In genomic region chr8:93360113-93360512, GRCm38 (mm10) we compare ENCODE assay signal across 17 mouse cellular contexts. TPM values are rescaled to one million over a fixed set of nuclear protein-coding genes. Genes with fewer than 3 reads are reported as not detected.
DNase-seq lines count a peak whose midpoint lies in the region; ATAC-seq lines count a peak whose summit lies in the region.
"Had no signal": no experiment of that assay in that cellular context is flagged by ENCODE, and none has a peak within 500 bp of the region (broad histone marks: within the 10 kb centered on the region; RNA-seq: fewer than 3 reads in every experiment).

No protein-coding gene starts in this region.

- no peaks in the 10 kb centered on the region for H3K27me3 ChIP-seq in hindbrain, embryonic 11.5 days (ENCODE audit: control insufficient read depth, insufficient read depth, low read length)
- no peaks in the 10 kb centered on the region for H3K27me3 ChIP-seq in hindbrain, embryonic 16.5 days (replicated peaks; ENCODE audit: control insufficient read depth, insufficient read depth, low read length)
- H3K27me3 ChIP-seq in limb, embryonic 11.5 days (ENCODE audit: control insufficient read depth, insufficient read depth, low read length): no peaks in the 10 kb centered on the region
- H3K27me3 ChIP-seq in liver, embryonic 11.5 days (replicated peaks; ENCODE audit: control insufficient read depth, insufficient read depth, low read length): no peaks in the 10 kb centered on the region
- H3K27me3 ChIP-seq: liver, embryonic 13.5 days had no signal

- no peaks in the 10 kb centered on the region for H3K4me1 ChIP-seq in hindbrain, embryonic 11.5 days (replicated peaks; ENCODE audit: control insufficient read depth, insufficient read depth, low read length)
- H3K4me1 ChIP-seq in hindbrain, embryonic 16.5 days (ENCODE audit: control insufficient read depth, insufficient read depth, low read depth, low read length): no peaks in the 10 kb centered on the region
- no peaks in the 10 kb centered on the region for H3K4me1 ChIP-seq in limb, embryonic 11.5 days (ENCODE audit: control insufficient read depth, insufficient read depth, low read length)
- H3K4me1 ChIP-seq in liver, embryonic 11.5 days (replicated peaks; ENCODE audit: control insufficient read depth, insufficient read depth, low read length): no peaks in the 10 kb centered on the region
- H3K4me1 ChIP-seq: heart, embryonic 10.5 days; liver, embryonic 13.5 days had no signal

- H3K4me3 ChIP-seq in hindbrain, embryonic 11.5 days (ENCODE audit: low read depth, low read length): no peak overlapping the region
- no peak overlapping the region for H3K4me3 ChIP-seq in hindbrain, embryonic 16.5 days (ENCODE audit: low read length)
- no peak overlapping the region for H3K4me3 ChIP-seq in limb, embryonic 11.5 days (ENCODE audit: low read depth, low read length)
- H3K4me3 ChIP-seq in liver, embryonic 11.5 days (ENCODE audit: low read depth, low read length): no peak overlapping the region
- H3K4me3 ChIP-seq: heart, embryonic 10.5 days; liver, embryonic 13.5 days had no signal

- H3K27ac ChIP-seq in hindbrain, embryonic 11.5 days (ENCODE audit: low read depth, low read length): no peak overlapping the region
- H3K27ac ChIP-seq in hindbrain, embryonic 16.5 days (ENCODE audit: low read depth, low read length): no peak overlapping the region
- H3K27ac ChIP-seq in limb, embryonic 11.5 days (replicated peaks; ENCODE audit: low read depth, low read length): no peak overlapping the region
- no peak overlapping the region for H3K27ac ChIP-seq in liver, embryonic 11.5 days (ENCODE audit: low read depth, low read length)
- H3K27ac ChIP-seq: heart, embryonic 10.5 days; liver, embryonic 13.5 days had no signal

- ATAC-seq in hindbrain, embryonic 11.5 days (ENCODE audit: low FRiP score): no peak
- ATAC-seq in hindbrain, embryonic 16.5 days: no peak
- ATAC-seq in limb, embryonic 11.5 days (ENCODE audit: insufficient number of reproducible peaks, low FRiP score, low TSS enrichment, low read depth): no peak
- no peak for ATAC-seq in liver, embryonic 11.5 days (replicated peaks; ENCODE audit: low FRiP score)
- ATAC-seq: intestine, embryonic 16.5 days; lung, postnatal 0 days had no signal

- H3K36me3 ChIP-seq in hindbrain, embryonic 11.5 days (ENCODE audit: control insufficient read depth, insufficient read depth, low read length): no peaks in the 10 kb centered on the region
- no peaks in the 10 kb centered on the region for H3K36me3 ChIP-seq in hindbrain, embryonic 16.5 days (ENCODE audit: control insufficient read depth, insufficient read depth, low read length)
- no peaks in the 10 kb centered on the region for H3K36me3 ChIP-seq in limb, embryonic 11.5 days (ENCODE audit: control insufficient read depth, insufficient read depth, low read length)
- no peaks in the 10 kb centered on the region for H3K36me3 ChIP-seq in liver, embryonic 11.5 days (ENCODE audit: control insufficient read depth, insufficient read depth, low read length)
- H3K36me3 ChIP-seq: G1E; heart, embryonic 10.5 days; liver, embryonic 13.5 days had no signal

- H3K9ac ChIP-seq in hindbrain, embryonic 11.5 days (ENCODE audit: low read depth, low read length): no peak overlapping the region
- H3K9ac ChIP-seq in hindbrain, embryonic 16.5 days (ENCODE audit: low read depth, low read length): no peak overlapping the region
- no peak overlapping the region for H3K9ac ChIP-seq in limb, embryonic 11.5 days (ENCODE audit: low read length)
- no peak overlapping the region for H3K9ac ChIP-seq in liver, embryonic 11.5 days (ENCODE audit: low read depth, low read length)
- H3K9ac ChIP-seq: liver, embryonic 13.5 days had no signal

- peak; percentile 13 for DNase-seq in hindbrain, embryonic 11.5 days (ENCODE audit: low spot score)
- peak; percentile 1 for DNase-seq in Muller cell, postnatal 12 days (ENCODE audit: inconsistent ontology term)
- DNase-seq in embryo, embryonic 10.5 days (ENCODE audit: low spot score): peak; percentile 42
- peak; percentile 49 for DNase-seq in limb, embryonic 11.5 days (ENCODE audit: low spot score)
- DNase-seq in ovary, postnatal 14 days (ENCODE audit: low spot score): no peak
- DNase-seq in liver, embryonic 11.5 days (ENCODE audit: low spot score): no peak
- DNase-seq: cerebellum, adult 11-12 months; gastrocnemius, postnatal 10 days; liver, embryonic 13.5 days had no signal

- H3K9me3 ChIP-seq in hindbrain, embryonic 11.5 days (ENCODE audit: control insufficient read depth, low read length): no peaks in the 10 kb centered on the region
- H3K9me3 ChIP-seq in hindbrain, embryonic 16.5 days (ENCODE audit: control insufficient read depth, low read length): no peaks in the 10 kb centered on the region
- H3K9me3 ChIP-seq in limb, embryonic 11.5 days (ENCODE audit: control insufficient read depth, low read length): no peaks in the 10 kb centered on the region
- no peaks in the 10 kb centered on the region for H3K9me3 ChIP-seq in liver, embryonic 11.5 days (ENCODE audit: control insufficient read depth, low read length)
- H3K9me3 ChIP-seq: heart, embryonic 10.5 days; liver, embryonic 13.5 days had no signal

- H3K4me2 ChIP-seq in hindbrain, embryonic 11.5 days (replicated peaks; ENCODE audit: low read depth, low read length): no peak overlapping the region
- no peak overlapping the region for H3K4me2 ChIP-seq in hindbrain, embryonic 16.5 days (ENCODE audit: low read length)
- no peak overlapping the region for H3K4me2 ChIP-seq in limb, embryonic 11.5 days (ENCODE audit: low read depth, severe bottlenecking)
- no peak overlapping the region for H3K4me2 ChIP-seq in liver, embryonic 11.5 days
- H3K4me2 ChIP-seq: liver, embryonic 13.5 days had no signal

RNA-seq across cellular contexts. Expression of gene Ces1h, which starts 19.4 kb away (rescaled TPM):
- polyA plus RNA-seq in hindbrain, embryonic 11.5 days (2014; fragmentation: Nextera tagmentation; extraction: Ambion mirVana): not detected in 2 replicates
- polyA plus RNA-seq in hindbrain, embryonic 16.5 days (2015; fragmentation: Nextera tagmentation; extraction: Ambion mirVana): not detected in 2 replicates
- not detected in 2 replicates for polyA plus RNA-seq in limb, embryonic 11.5 days (2014; fragmentation: Nextera tagmentation; extraction: Ambion mirVana)
- not detected in 2 replicates for polyA plus RNA-seq in liver, embryonic 11.5 days (2014; fragmentation: Nextera tagmentation; extraction: Ambion mirVana)
- polyA plus RNA-seq: brain, embryonic 14.5 days; C2C12; G1E; heart, embryonic 10.5 days; intestine, embryonic 16.5 days; liver, embryonic 13.5 days; lung, postnatal 0 days; spleen, adult 2 months had no signal

RNA-seq across cellular contexts. Expression of gene Ces1g, which starts 23.0 kb away (rescaled TPM):
- not detected in 2 replicates for polyA plus RNA-seq in hindbrain, embryonic 11.5 days (2014; fragmentation: Nextera tagmentation; extraction: Ambion mirVana)
- not detected in 2 replicates for polyA plus RNA-seq in hindbrain, embryonic 16.5 days (2015; fragmentation: Nextera tagmentation; extraction: Ambion mirVana)
- polyA plus RNA-seq in limb, embryonic 11.5 days (2014; fragmentation: Nextera tagmentation; extraction: Ambion mirVana): not detected in 2 replicates
- 0.12 and 0.21 TPM in 2 replicates for polyA plus RNA-seq in liver, embryonic 11.5 days (2014; fragmentation: Nextera tagmentation; extraction: Ambion mirVana)
- polyA plus RNA-seq: brain, embryonic 14.5 days; C2C12; G1E; heart, embryonic 10.5 days; spleen, adult 2 months had no signal

Comparison
In these comparisons a context has a peak if more than half of its experiments do, and no peak if none do; other contexts are left out.
1. DNase-seq: peak in hindbrain, embryonic 11.5 days (single experiment), Muller cell, postnatal 12 days (single experiment), embryo, embryonic 10.5 days (single experiment) and limb, embryonic 11.5 days (single experiment); none in ovary, postnatal 14 days (single experiment) and liver, embryonic 11.5 days (single experiment).